Mouse (Mus musculus): ENCODE data around the gene Rimbp3.

- TF ChIP-seq CTCF (IDR thresholded peaks at IDR 0.05; ENCODE audit: low read depth, low read length): no peak
- no peak for TF ChIP-seq POLR2A (IDR thresholded peaks at IDR 0.05; ENCODE audit: extremely low read depth, insufficient read depth, low read length)
Measured at GRCm38 (mm10) chr16:17193823-17194222, 14.6 kb upstream of the Rimbp3 start.

All from liver, adult 2 months (tissue).